Mouse (Mus musculus) lung, adult 2 months (tissue): ENCODE results near the gene Odc1.

ENCODE experiments used
- CTCF ChIP-seq: fragments of 200-500 bp; IDR thresholded peaks from 2 replicates; pipeline ENCODE4 v1.5.1; 2011; ENCODE audit warnings: mild to moderate bottlenecking, low read length, control low read depth; ENCODE audit not compliant: insufficient read depth
- POLR2A ChIP-seq: fragments of 200-500 bp; IDR thresholded peaks from 2 replicates; pipeline ENCODE4 v1.6.1; 2011; ENCODE audit warnings: low read depth, mild to moderate bottlenecking, control low read depth, low read length, borderline replicate concordance; ENCODE audit errors: extremely low read depth

GRCm38 (mm10) chr12:17509310-17509709 lies 35.3 kb upstream of the Odc1 start:
- TF ChIP-seq POLR2A (no peak), CTCF (no peak)
